Mouse (Mus musculus) cerebellum, adult 2 months (tissue): ENCODE data around the gene Pkp1.

Source experiments
- CTCF ChIP-seq: fragments of 200-500 bp; IDR thresholded peaks from 2 replicates; pipeline ENCODE4 v1.5.1; 2011; ENCODE audit warnings: low read depth, mild to moderate bottlenecking, control low read depth, low read length, moderate library complexity, borderline replicate concordance; ENCODE audit not compliant: insufficient read depth
- POLR2A ChIP-seq: fragments of 200-500 bp; IDR thresholded peaks from 2 replicates; pipeline ENCODE4 v1.6.1; 2011; ENCODE audit warnings: low read length, control low read depth, borderline replicate concordance; ENCODE audit not compliant: insufficient read depth

DNA sequence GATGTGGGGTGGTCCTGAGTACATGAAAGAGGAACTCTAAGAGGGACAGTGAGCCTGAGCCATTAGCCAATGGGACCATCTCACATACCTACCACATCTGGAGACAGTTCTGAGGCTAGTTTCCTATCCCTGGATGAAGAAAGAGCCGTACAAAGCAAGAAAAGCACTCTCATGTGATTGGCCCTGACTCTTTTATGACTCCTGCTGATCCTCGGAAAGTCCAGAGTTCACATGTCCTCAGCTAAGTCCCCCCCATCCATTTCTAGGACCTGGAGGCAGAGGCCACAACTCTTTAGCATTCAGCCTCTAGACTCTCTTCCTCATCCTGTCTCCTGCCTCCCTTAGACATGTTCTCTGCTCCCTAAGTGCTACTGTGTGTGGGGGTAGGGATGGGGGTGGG, 41.8 kb downstream of the Pkp1 start:
- TF ChIP-seq POLR2A (no peak), CTCF (no peak)
